Mouse (Mus musculus): ENCODE measurements around the gene Trhr2. TPM values are rescaled to one million over a fixed set of nuclear protein-coding genes. Genes with fewer than 3 reads are reported as not detected.

The Trhr2 gene
- total RNA-seq, 2 experiments from 2014 or later = not detected

DNA sequence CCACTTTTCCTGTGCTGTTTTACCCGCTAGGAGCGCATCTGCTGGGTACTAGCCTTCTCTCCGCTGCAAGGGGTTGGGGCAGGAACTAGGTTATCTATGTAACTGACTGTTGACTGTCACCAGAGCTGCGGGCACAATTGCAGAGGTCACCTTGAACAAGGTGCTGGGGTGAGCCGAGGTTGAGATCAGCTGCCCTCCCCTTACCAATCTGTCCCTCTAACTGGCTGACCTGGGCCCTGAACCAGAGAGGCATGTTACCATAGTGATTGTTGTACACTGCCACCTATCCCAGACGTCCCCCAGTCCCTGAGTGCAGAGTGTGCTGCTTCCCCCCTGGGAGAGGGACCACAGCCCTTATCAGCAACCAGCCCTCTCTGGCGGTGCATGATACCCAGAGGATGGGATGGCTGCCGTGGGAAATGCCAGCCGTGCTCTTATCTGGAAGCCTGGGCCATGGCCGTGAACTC is 39.1 kb downstream of the Trhr2 start:
- TF ChIP-seq CTCF (IDR thresholded peaks at IDR 0.05) = no peak
- intact Hi-C loops (cut with DNase I) = no loop called here
- no peak for DNase-seq
- H3K27ac ChIP-seq = no peak overlapping the region
- no peak overlapping the region for H3K4me3 ChIP-seq

DNA sequence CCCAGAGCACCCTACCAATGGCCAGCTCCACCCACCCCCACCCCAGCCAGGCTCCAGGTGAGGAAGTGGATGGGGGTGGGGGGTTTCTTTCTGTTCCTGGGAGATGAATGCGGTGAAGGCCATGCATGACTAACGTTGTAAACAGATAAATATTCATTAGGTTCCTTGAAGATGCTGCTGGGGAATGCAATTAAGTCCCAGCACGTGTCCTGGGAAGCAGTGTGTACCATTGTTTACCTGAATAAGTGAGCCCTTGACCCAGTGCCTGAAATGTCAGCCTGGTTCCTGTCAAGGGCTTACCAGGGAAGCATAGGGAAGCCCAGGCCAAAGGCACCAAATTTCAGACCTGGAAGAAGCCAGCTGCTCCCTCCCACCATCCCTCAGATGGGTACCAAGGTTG is 40.0 kb downstream of the Trhr2 start:
- DNase-seq = no peak
- Histone ChIP-seq H3K27ac (no peak overlapping the region), H3K4me3 (no peak overlapping the region)
- intact Hi-C loops (cut with DNase I) = no loop called here
- TF ChIP-seq CTCF (IDR thresholded peaks at IDR 0.05) = no peak

DNA sequence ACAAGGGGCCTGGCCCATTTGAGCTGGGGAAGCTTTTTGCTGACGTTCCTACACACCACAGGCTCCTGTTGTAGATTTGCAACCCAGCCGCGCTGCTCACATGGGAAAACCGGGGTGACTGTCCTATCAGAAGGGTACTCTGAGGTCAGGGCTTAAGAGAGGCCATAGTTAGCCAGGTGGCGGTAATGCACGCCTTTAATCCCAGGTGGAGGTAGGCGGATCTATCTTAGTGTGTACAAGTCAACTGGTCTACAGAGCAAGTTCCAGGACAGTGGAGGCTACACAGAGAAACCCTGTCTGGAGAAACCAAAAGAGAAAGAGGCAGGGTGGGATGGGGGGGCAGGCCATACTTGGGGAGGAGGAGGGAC is 40.9 kb downstream of the Trhr2 start:
- H3K4me3 ChIP-seq = no peak overlapping the region
- no peak for TF ChIP-seq CTCF (IDR thresholded peaks at IDR 0.05)
- DNase-seq = no peak
- intact Hi-C loops (cut with DNase I) = no loop called here
- H3K27ac ChIP-seq = no peak overlapping the region

DNA sequence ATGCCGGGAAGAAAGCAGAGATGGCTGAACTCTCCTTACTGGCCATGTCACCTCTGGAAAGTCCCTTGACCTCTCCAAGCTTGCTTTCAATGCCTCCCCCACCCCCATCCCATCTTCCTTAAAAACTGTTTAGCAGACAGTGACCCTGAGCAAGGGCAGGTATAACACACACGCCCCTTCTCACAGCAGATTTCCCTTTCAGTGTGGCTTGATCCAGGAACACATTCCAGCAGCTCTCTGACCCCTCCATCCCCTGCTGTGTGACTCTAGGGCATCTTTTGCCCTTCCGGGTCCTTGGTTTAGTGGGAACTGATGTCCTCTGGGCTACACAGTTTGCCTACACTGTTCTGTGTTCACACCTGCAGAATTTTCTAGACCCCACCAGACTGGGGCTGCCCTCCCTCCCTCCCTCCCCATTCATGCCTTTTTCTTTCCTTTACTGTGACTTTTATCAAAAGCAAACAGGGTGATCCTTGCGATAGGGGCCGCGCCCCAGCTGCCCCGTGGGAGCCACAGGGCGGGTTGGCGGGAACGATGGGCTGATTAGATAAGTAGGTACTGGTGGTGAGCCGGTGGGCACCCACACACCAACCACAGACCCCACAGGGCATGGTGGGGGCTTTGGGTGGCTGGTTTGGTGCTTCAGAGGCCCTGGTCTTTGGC is 41.4 kb downstream of the Trhr2 start:
- no peak for DNase-seq
- no peak for TF ChIP-seq CTCF (IDR thresholded peaks at IDR 0.05)
- Histone ChIP-seq H3K4me3 (no peak overlapping the region), H3K27ac (no peak overlapping the region)
- intact Hi-C loops (cut with DNase I) = no loop called here

DNA sequence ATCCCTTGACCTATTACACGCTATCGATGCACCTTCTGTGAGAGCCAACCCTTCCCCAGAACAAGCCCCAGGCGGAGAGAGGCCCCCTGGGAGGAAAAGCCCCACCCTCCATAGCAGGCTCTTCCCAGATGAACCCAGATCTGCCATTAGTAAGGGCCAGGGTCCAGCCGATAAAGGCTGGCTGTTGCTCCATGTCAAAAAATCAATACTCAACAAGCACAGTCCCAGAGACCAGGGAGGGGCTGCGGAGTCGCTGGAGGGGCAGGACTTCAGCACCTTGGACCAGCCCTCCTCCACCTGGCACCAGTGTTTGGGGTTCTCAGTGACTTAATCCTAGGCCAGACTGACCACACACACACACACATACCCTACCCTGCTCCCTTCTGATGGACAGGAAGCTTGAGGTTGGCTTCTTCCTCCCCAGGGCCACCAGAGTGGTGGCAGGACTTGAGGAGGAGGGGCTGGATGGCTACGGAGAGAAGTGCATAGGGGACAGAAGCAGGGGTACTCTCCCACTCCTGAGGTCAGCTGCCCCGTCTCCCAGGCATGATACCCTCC is 42.5 kb downstream of the Trhr2 start:
- no peak for DNase-seq
- Histone ChIP-seq H3K4me3 (no peak overlapping the region), H3K27ac (no peak overlapping the region)
- TF ChIP-seq CTCF (IDR thresholded peaks at IDR 0.05) = no peak
- intact Hi-C loops (cut with DNase I) = no loop called here

DNA sequence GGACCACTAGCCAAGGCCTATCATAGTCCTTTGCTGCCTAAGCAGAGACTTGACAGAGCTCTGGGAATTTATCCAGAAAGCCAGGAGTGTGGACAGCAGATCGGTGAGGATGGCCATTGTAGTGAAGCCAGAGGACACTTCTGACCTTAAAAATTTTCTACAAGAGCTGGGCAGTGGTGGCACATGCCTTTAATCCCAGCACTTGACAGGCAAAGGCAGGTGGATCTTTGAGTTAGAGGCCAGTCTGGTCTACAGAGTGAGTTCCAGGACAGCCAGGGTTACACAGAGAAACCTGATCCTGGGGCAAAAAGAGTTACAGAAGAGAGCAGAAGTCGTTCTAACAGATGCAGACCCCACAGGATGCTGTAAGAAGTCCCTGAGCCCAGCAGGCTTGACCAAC is 44.1 kb downstream of the Trhr2 start:
- intact Hi-C loops (cut with DNase I) = no loop called here
- Histone ChIP-seq H3K27ac (no peak overlapping the region), H3K4me3 (no peak overlapping the region)
- no peak for DNase-seq
- no peak for TF ChIP-seq CTCF (IDR thresholded peaks at IDR 0.05)

DNA sequence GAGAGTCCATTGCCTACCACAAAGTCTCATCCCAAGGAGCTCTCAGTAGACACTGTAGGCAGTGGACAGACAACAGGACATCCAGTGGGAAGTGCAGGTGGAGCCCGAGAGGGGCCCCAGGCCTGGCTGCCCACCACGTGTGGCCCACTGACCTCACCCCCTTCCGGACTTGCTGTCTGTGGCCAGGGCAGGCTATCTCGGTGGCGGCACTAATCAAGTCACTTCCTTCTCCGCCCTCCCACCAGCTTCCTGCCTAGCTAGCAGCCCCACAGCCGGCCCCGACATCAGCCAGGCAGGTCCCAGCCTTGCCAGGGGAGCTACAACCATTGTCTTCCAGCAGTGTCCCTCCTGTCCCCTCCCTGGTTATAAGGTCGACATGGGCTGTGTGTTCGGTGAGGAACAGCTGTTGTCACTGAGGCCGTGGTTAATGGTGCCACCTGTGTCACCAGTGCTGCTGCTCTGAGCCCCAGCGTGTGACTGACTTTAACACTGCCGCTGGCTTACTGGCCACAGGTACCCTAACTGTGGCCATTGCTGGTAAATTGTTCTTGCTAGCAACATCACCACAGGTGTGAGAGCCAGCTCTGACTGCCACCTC is 45.5 kb downstream of the Trhr2 start:
- DNase-seq = no peak
- peak overlapping the region; percentile 56 for H3K27ac ChIP-seq
- no peak overlapping the region for H3K4me3 ChIP-seq
- intact Hi-C loops (cut with DNase I) = no loop called here
- no peak for TF ChIP-seq CTCF (IDR thresholded peaks at IDR 0.05)

DNA sequence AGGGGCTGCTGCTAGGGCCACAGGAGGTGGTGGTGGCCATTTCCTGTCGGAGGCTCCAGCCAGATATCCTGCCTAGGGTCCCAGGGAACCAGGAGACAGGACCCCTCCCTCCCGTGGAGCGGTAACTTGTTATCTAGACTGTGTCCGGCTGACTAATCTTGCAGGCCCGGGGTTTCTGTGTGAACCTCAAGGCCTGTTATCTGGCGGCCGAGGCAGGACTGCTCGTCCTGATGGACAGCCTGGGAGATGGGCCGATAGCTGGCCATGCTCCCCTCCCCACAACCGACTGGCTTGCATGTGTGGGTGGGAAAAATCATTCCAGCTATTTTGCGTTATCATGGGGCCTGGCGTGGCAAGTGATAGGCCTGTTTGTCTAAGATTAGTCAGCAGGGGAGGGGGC is 47.2 kb downstream of the Trhr2 start:
- no peak for DNase-seq
- intact Hi-C loops (cut with DNase I) = no loop called here
- no peak for TF ChIP-seq CTCF (IDR thresholded peaks at IDR 0.05)
- Histone ChIP-seq H3K4me3 (no peak overlapping the region), H3K27ac (no peak overlapping the region)

DNA sequence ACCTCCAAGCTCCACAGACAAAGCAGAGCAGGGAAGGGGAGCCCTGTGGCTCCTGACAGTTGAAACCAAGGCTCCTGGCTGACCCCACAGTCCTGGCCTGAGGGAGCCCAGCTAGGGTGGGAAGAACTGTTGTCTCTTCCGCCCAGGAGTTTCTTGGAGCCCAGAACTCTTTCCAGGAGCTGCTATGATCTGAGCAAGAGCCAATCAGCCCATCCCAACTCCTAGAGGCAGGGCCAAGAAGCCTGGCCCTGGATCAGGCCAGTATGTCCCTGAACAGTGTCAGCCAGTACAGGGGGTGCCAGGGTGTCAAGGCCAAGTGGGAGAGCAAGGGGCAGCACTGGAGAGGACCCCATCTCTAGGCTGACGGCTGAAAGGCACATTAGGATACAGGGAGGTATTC is 48.0 kb downstream of the Trhr2 start:
- H3K4me3 ChIP-seq = no peak overlapping the region
- TF ChIP-seq CTCF (IDR thresholded peaks at IDR 0.05) = no peak
- intact Hi-C loops (cut with DNase I) = no loop called here
- H3K27ac ChIP-seq = no peak overlapping the region
- DNase-seq = peak; percentile 36

DNA sequence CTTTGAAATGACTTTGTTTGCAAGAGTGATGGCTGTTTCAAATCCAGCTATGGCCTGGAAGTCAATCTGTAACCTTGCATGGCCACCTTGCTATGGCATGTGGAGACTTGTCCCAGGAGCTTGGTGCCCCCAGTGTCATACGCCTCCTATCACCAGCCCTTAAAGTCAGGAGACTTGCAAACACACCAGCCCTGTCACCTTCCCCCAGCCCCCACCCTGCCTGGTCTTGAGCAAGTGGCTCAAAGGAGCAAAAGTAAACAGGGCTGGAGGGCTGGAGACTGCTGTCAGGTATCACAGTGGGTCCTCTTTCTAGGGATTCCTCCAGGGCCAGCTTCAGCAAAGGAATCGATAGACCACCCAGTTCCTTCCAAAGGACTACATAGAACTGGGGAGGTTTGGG is 49.4 kb downstream of the Trhr2 start:
- intact Hi-C loops (cut with DNase I) = loop anchor here (2.0 kb wide), 1 partner anchor 16 kb away; no protein-coding TSS in a partner anchor
- Histone ChIP-seq H3K4me3 (no peak overlapping the region), H3K27ac (no peak overlapping the region)
- no peak for TF ChIP-seq CTCF (IDR thresholded peaks at IDR 0.05)
- DNase-seq = no peak

DNA sequence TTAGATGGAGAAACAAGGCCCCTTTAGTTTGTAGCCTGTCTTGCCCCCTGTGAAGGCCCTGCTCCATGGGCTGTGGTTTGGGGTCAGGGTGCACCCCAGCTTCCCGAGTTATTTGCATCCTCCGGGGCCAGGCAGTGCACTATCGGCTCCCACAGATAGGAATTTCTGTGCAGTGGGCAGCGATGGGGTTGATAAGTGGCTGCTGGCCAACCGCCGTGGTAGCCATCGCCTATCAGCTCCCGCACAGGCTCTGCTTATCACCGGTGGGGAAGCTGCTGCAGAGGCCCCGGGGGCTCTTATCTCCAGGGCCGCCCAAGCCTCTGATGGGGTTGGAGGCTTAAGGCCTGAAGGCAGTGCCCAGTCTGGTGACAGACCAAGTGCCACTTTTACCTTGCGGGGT is 51.3 kb downstream of the Trhr2 start:
- Histone ChIP-seq H3K27ac (no peak overlapping the region), H3K4me3 (no peak overlapping the region)
- TF ChIP-seq CTCF (IDR thresholded peaks at IDR 0.05) = no peak
- no peak for DNase-seq
- intact Hi-C loops (cut with DNase I) = no loop called here

DNA sequence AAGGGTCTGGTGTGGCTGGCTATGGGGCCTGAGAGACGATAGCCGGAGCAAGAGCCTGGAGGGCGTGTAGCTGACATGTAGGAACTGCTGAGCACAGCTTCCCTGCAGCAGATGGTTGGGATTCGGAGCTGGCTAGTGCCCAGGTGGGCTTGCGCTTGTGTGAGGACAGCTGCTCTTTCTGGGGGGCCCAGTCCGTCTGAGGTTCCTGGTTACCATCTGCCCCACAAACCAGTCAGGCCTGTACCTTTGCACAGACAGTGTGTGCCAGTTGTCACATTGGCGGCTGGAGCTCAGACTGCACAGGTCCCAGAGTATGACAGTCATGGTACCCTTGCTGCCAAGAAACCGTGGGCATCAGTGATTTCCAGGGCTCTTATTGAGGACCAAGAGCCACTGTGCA is 52.7 kb downstream of the Trhr2 start:
- no peak for TF ChIP-seq CTCF (IDR thresholded peaks at IDR 0.05)

More for the DNA sequence above, 52.7 kb downstream of the Trhr2 start:
- intact Hi-C loops (cut with DNase I) = no loop called here
- Histone ChIP-seq H3K27ac (no peak overlapping the region), H3K4me3 (no peak overlapping the region)
- DNase-seq = no peak

Other genes with a start within 250 kb of the Trhr2 start
- 1 to 10 TPM; 6.6 to 8.8 TPM for gene Zfpm1, start 78.6 kb downstream of the Trhr2 start, total RNA-seq (2021)
- gene Zc3h18, start 15.9 kb upstream of the Trhr2 start, total RNA-seq (2021) = 10 to 100 TPM; 26.7 to 26.8 TPM
- gene Il17c, start 61.3 kb upstream of the Trhr2 start, total RNA-seq (2021) = not detected
- gene Cyba, start 72.2 kb upstream of the Trhr2 start, total RNA-seq (2021) = 1 to 10 TPM; 6.7 to 7.7 TPM
- 1 to 10 TPM; 5.1 to 6.4 TPM for gene Mvd, start 82.7 kb upstream of the Trhr2 start, total RNA-seq (2021)
- gene Snai3, start 100.0 kb upstream of the Trhr2 start, total RNA-seq (2021) = 10 to 100 TPM; 11.3 TPM
- 10 to 100 TPM; 30.4 to 32.6 TPM for gene Rnf166, start 115.3 kb upstream of the Trhr2 start, total RNA-seq (2021)
- gene Ctu2, start 115.4 kb upstream of the Trhr2 start, total RNA-seq (2021) = 1 to 10 TPM; 6.9 to 7.4 TPM
- 10 to 100 TPM; 11.3 to 25.5 TPM for gene Piezo1, start 190.6 kb upstream of the Trhr2 start, total RNA-seq (2021)
- gene Cdt1, start 207.3 kb upstream of the Trhr2 start, total RNA-seq (2021) = 1 to 10 TPM in 1 of 2 experiments, under 1 TPM in 1; 0.78 to 1.5 TPM
- 10 to 100 TPM; 40.5 to 44.8 TPM for gene Aprt, start 216.2 kb upstream of the Trhr2 start, total RNA-seq (2021)